Mouse (Mus musculus) forebrain, postnatal 0 days (tissue): Measurements from ENCODE around the gene Hoxa4. TPM values are rescaled to one million over a fixed set of nuclear protein-coding genes. Genes with fewer than 3 reads are reported as not detected.

Source experiments
- ATAC-seq: fragments of 200-750 bp; cut with Nextera tagmentation; 2 replicates; pipeline ENCODE4 v1.8.0; 2017; ENCODE audit warnings: mild to moderate bottlenecking, moderate library complexity
- DNase-seq: peaks from one replicate; pipeline ENCODE4 v3.0.0-alpha.2; 2015
- H3K27ac ChIP-seq: fragments of 300-500 bp; sonication (generic); 2 replicates; pipeline ENCODE4 v1.5.1; 2014; ENCODE audit warnings: low read depth, mild to moderate bottlenecking, antibody characterized with exemption, low read length, moderate library complexity, mixed read lengths
- H3K27me3 ChIP-seq: fragments of 300-500 bp; sonication (generic); 2 replicates; pipeline ENCODE4 v1.6.1; 2014; ENCODE audit warnings: mild to moderate bottlenecking, low read length, mixed read lengths; ENCODE audit not compliant: insufficient read depth
- H3K36me3 ChIP-seq: fragments of 300-500 bp; sonication (generic); 2 replicates; pipeline ENCODE4 v1.6.1; 2014; ENCODE audit warnings: mild to moderate bottlenecking, moderate library complexity; ENCODE audit not compliant: insufficient read depth
- H3K4me1 ChIP-seq: fragments of 300-500 bp; sonication (generic); 2 replicates; pipeline ENCODE4 v1.6.1; 2014; ENCODE audit warnings: antibody characterized with exemption; ENCODE audit not compliant: insufficient read depth
- H3K4me2 ChIP-seq: fragments of 300-500 bp; sonication (generic); 2 replicates; pipeline ENCODE4 v1.6.1; 2014; ENCODE audit warnings: low read depth, mild to moderate bottlenecking, moderate library complexity
- H3K4me3 ChIP-seq: fragments of 300-500 bp; sonication (generic); 2 replicates; pipeline ENCODE4 v1.5.1; 2014; ENCODE audit warnings: low read depth, low read length, mixed read lengths
- H3K9ac ChIP-seq: fragments of 300-500 bp; sonication (generic); 2 replicates; pipeline ENCODE4 v1.6.1; 2014; ENCODE audit warnings: mild to moderate bottlenecking
- H3K9me3 ChIP-seq: fragments of 300-500 bp; sonication (generic); 2 replicates; pipeline ENCODE4 v1.6.1; 2016; ENCODE audit warnings: low read length
- CTCF ChIP-seq: sonication (generic); IDR thresholded peaks from 2 replicates; pipeline ENCODE4 v1.5.1; 2016; ENCODE audit warnings: antibody characterized with exemption, control low read depth, low read depth
- WGBS: fragments of 180-500 bp; shearing (Covaris S2); extraction: QIAGEN DNeasy Blood & Tissue Kit; methylation state at CpG from one replicate; pipeline ENCODE4 v1.1.7; 2014; 5-methylcytosine and 5-hydroxymethylcytosine counted together
- polyA plus RNA-seq: library from polyadenylated mRNA; unstranded; fragments of >200 nt; fragmentation: Nextera tagmentation; extraction: Ambion mirVana; gene quantifications from 2 replicates; pipeline ENCODE4 v1.2.1, GENCODE M21; 2015
- total RNA-seq: library from RNA; depleted of rRNA; stranded (reverse); fragments of >200 nt; gene quantifications from 2 replicates; pipeline ENCODE4 v1.2.3, GENCODE M21; 2014

Hoxa4 gene
- total and polyA plus RNA-seq, 2 experiments from 2014 or later, result not detected

GRCm38 (mm10) chr6:52158276-52159051 lies 33.1 kb downstream of the Hoxa4 start, which contains the start of gene Hoxa1:
Hoxa1 (minus strand) TSS chr6:52158317.
- Histone ChIP-seq H3K9me3 (no peaks in the 10 kb centered on the region), H3K36me3 (no peaks in the 10 kb centered on the region), H3K4me1 (no peaks in the 10 kb centered on the region; the same call in 1 of the 2 replicates), H3K4me2 (peak within 1 kb of the TSS; percentile 80), H3K27me3 (peaks cover 93% of the 10 kb centered on the region), H3K27ac (no peak within 1 kb of the TSS), H3K9ac (no peak within 1 kb of the TSS), H3K4me3 (peak within 1 kb of the TSS; percentile 42)
- ATAC-seq, result peak; percentile 61
- no peak for TF ChIP-seq CTCF
- WGBS, result 3% methylated on average over 54 of the region's 55 CpGs
- no peak for DNase-seq

GRCm38 (mm10) chr6:52157466-52158275 lies 33.9 kb downstream of the Hoxa4 start:
- DNase-seq, result no peak
- Histone ChIP-seq H3K36me3 (no peaks in the 10 kb centered on the region), H3K9ac (no peak overlapping the region), H3K27me3 (peaks cover 93% of the 10 kb centered on the region), H3K9me3 (no peaks in the 10 kb centered on the region), H3K4me2 (peak overlapping the region; percentile 80), H3K27ac (no peak overlapping the region), H3K4me3 (peak overlapping the region; percentile 42), H3K4me1 (no peaks in the 10 kb centered on the region; the same call in 1 of the 2 replicates)
- no peak for TF ChIP-seq CTCF
- no peak for ATAC-seq
- WGBS, result 3% methylated on average over 32 of the region's 32 CpGs

GRCm38 (mm10) chr6:52156551-52157200 lies 34.9 kb downstream of the Hoxa4 start:
- Histone ChIP-seq H3K9ac (no peak overlapping the region), H3K4me3 (no peak overlapping the region), H3K4me2 (no peak overlapping the region), H3K27me3 (peaks cover 93% of the 10 kb centered on the region), H3K4me1 (no peaks in the 10 kb centered on the region; the same call in 1 of the 2 replicates), H3K27ac (no peak overlapping the region), H3K9me3 (no peaks in the 10 kb centered on the region), H3K36me3 (no peaks in the 10 kb centered on the region)
- no peak for DNase-seq
- WGBS, result 1% methylated on average over 20 of the region's 20 CpGs
- no peak for ATAC-seq
- TF ChIP-seq CTCF, result no peak

GRCm38 (mm10) chr6:52155471-52155870 lies 36.1 kb downstream of the Hoxa4 start:
- 45% methylated on average over 3 of the region's 3 CpGs for WGBS
- no peak overlapping the region for H3K9ac ChIP-seq
- ATAC-seq, result no peak
- H3K4me3 ChIP-seq, result no peak overlapping the region
- DNase-seq, result no peak
- no peak overlapping the region for H3K4me2 ChIP-seq
- H3K9me3 ChIP-seq, result no peaks in the 10 kb centered on the region
- TF ChIP-seq CTCF, result no peak
- no peaks in the 10 kb centered on the region for H3K36me3 ChIP-seq
- H3K4me1 ChIP-seq, result no peaks in the 10 kb centered on the region; the same call in 1 of the 2 replicates
- H3K27ac ChIP-seq, result no peak overlapping the region
- H3K27me3 ChIP-seq, result peaks cover 93% of the 10 kb centered on the region

- Histone ChIP-seq H3K4me3 (no peak overlapping the region), H3K36me3 (no peaks in the 10 kb centered on the region), H3K4me1 (no peaks in the 10 kb centered on the region; the same call in 1 of the 2 replicates), H3K9ac (no peak overlapping the region), H3K27ac (no peak overlapping the region), H3K4me2 (no peak overlapping the region), H3K9me3 (no peaks in the 10 kb centered on the region), H3K27me3 (peaks cover 91% of the 10 kb centered on the region)
- WGBS, result 6% methylated on average over 5 of the region's 5 CpGs
- DNase-seq (no peak), ATAC-seq (no peak)
- no peak for TF ChIP-seq CTCF
Observed at GRCm38 (mm10) chr6:52154044-52154443, 37.5 kb downstream of the Hoxa4 start.

- no peak for TF ChIP-seq CTCF
- peaks cover 87% of the 10 kb centered on the region for H3K27me3 ChIP-seq
- H3K4me2 ChIP-seq, result no peak overlapping the region
- DNase-seq (no peak), ATAC-seq (no peak)
- H3K9ac ChIP-seq, result no peak overlapping the region
- H3K4me1 ChIP-seq, result no peaks in the 10 kb centered on the region
- H3K9me3 ChIP-seq, result no peaks in the 10 kb centered on the region
- H3K36me3 ChIP-seq, result no peaks in the 10 kb centered on the region
- under 1% methylated on average over 6 of the region's 6 CpGs for WGBS
- H3K27ac ChIP-seq, result no peak overlapping the region
- no peak overlapping the region for H3K4me3 ChIP-seq
Observed at GRCm38 (mm10) chr6:52153270-52153669, 38.3 kb downstream of the Hoxa4 start.
